Mouse (Mus musculus) heart, embryonic 10.5 days (tissue): ENCODE measurements at regions not wholly inside any gene's neighbourhood (a gene's known extent, or its start where the extent isn't known, plus 50 kb on each side); places are given as distances from the start of the nearest gene placed in this dataset.
"Not testable (repeated sequence)": the region's sequence is repeated elsewhere in the genome, so short reads cannot be mapped to it uniquely, and the experiment has no call there.

ENCODE experiments used
- DNase-seq: peaks from one replicate; pipeline ENCODE4 v3.0.0-alpha.2; 2017; ENCODE audit warnings: low spot score
- H3K27ac ChIP-seq: fragments of 300-500 bp; sonication (generic); 2 replicates; pipeline ENCODE4 v1.5.1; 2016; ENCODE audit warnings: mild to moderate bottlenecking
- H3K27me3 ChIP-seq: fragments of 300-500 bp; sonication (generic); 2 replicates; pipeline ENCODE4 v1.6.1; 2016; ENCODE audit warnings: mild to moderate bottlenecking; ENCODE audit not compliant: poor library complexity, insufficient read depth, severe bottlenecking
- H3K36me3 ChIP-seq: fragments of 300-500 bp; sonication (generic); 2 replicates; pipeline ENCODE4 v1.6.1; 2016; ENCODE audit warnings: mild to moderate bottlenecking, moderate library complexity
- H3K4me1 ChIP-seq: fragments of 300-500 bp; sonication (generic); 2 replicates; pipeline ENCODE4 v1.6.1; 2016; ENCODE audit warnings: mild to moderate bottlenecking
- H3K4me3 ChIP-seq: fragments of 300-500 bp; sonication (generic); 2 replicates; pipeline ENCODE4 v1.5.1; 2016; ENCODE audit warnings: mild to moderate bottlenecking, moderate library complexity
- H3K9me3 ChIP-seq: fragments of 300-500 bp; sonication (generic); 2 replicates; pipeline ENCODE4 v1.6.1; 2016; ENCODE audit warnings: mild to moderate bottlenecking, moderate library complexity
- WGBS: fragments of 180-500 bp; shearing (Covaris S2); methylation state at CpG from one replicate; pipeline ENCODE4 v1.1.7; 2016; 5-methylcytosine and 5-hydroxymethylcytosine counted together

DNA sequence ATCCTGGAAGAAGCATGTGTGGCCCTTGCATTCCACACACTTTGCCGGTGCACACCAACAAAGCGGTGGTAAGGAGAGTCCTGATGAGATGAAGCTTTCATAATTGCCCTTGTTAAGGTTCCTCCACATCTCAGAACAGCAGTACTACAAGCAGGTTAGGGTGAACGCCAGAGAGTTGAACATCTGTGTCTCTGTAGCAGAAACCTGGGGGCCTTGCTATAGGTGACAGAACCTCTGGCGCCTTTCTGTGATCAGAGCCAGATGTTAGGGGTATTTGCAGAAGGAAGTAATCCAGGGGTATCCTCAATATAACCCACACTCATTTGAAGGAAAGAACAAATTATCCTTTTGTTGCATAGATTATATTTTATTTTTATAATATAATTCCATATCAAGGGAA is 1850.1 kb downstream of the 9330182O14Rik start:
- H3K4me3 ChIP-seq = no peak overlapping the region
- H3K9me3 ChIP-seq = no peaks in the 10 kb centered on the region
- no peaks in the 10 kb centered on the region for H3K27me3 ChIP-seq
- 86% methylated on average over 4 of the region's 4 CpGs for WGBS
- no peaks in the 10 kb centered on the region for H3K36me3 ChIP-seq
- no peaks in the 10 kb centered on the region for H3K4me1 ChIP-seq
- H3K27ac ChIP-seq = no peak overlapping the region
- DNase-seq = no peak

GRCm38 (mm10) chr15:41986264-41986663 is 1852.1 kb downstream of the 9330182O14Rik start:
- WGBS = 69% methylated on average over 3 of the region's 3 CpGs
- Histone ChIP-seq H3K36me3 (no peaks in the 10 kb centered on the region), H3K27ac (no peak overlapping the region), H3K27me3 (no peaks in the 10 kb centered on the region), H3K9me3 (no peaks in the 10 kb centered on the region), H3K4me1 (no peaks in the 10 kb centered on the region), H3K4me3 (no peak overlapping the region)
- DNase-seq = no peak

GRCm38 (mm10) chr15:41989065-41989464 is 1854.9 kb downstream of the 9330182O14Rik start:
- H3K4me3 ChIP-seq = no peak overlapping the region
- no peaks in the 10 kb centered on the region for H3K9me3 ChIP-seq
- no peak overlapping the region for H3K27ac ChIP-seq
- H3K36me3 ChIP-seq = no peaks in the 10 kb centered on the region
- no peak for DNase-seq
- no peaks in the 10 kb centered on the region for H3K27me3 ChIP-seq
- WGBS = 60% methylated on average over 2 of the region's 2 CpGs
- no peaks in the 10 kb centered on the region for H3K4me1 ChIP-seq

DNA sequence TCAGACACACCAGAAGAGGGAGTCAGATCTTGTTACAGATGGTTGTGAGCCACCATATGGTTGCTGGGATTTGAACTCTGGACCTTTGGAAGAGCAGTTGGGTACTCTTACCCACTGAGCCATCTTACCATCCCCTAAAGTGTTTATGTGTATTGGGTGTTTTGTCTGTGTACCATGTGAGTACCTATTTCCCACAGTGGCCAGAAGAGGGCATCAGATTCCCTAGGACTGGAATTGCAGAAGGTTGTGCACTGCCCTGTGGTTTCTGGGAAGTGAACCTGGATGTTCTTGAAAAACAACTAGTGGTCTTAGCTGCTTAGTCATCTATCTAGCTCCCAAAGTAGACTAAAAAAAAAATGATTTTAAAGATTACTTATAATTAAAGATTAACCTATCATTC is 1857.7 kb downstream of the 9330182O14Rik start:
- Histone ChIP-seq H3K27me3 (no peaks in the 10 kb centered on the region), H3K4me3 (no peak overlapping the region), H3K9me3 (no peaks in the 10 kb centered on the region), H3K4me1 (no peaks in the 10 kb centered on the region), H3K36me3 (no peaks in the 10 kb centered on the region), H3K27ac (no peak overlapping the region)
- DNase-seq = no peak

DNA sequence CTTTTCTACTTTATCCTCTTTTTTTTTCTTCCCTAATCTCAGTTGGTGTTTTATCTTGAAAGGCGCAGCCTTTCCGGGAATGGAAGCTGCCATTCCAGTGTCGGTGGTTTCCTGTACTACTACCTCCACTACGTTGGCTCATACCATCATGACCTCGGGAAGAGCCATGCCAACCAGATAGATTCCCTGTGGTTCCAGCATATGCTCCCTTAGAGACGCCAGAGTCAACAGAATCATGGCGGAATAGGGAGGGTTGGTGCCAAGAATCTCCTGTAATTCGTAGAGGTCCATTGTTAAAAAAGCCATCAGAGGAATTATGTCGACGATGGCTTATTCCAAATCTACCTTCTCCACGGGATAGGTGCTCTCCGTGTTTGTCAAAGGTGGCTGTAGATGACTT is 1898.1 kb downstream of the 9330182O14Rik start:
- H3K27ac ChIP-seq, H3K36me3 ChIP-seq, H3K4me3 ChIP-seq, H3K27me3 ChIP-seq, DNase-seq, H3K4me1 ChIP-seq, H3K9me3 ChIP-seq: not testable (repeated sequence)
- 88% methylated on average over 12 of the region's 12 CpGs for WGBS

DNA sequence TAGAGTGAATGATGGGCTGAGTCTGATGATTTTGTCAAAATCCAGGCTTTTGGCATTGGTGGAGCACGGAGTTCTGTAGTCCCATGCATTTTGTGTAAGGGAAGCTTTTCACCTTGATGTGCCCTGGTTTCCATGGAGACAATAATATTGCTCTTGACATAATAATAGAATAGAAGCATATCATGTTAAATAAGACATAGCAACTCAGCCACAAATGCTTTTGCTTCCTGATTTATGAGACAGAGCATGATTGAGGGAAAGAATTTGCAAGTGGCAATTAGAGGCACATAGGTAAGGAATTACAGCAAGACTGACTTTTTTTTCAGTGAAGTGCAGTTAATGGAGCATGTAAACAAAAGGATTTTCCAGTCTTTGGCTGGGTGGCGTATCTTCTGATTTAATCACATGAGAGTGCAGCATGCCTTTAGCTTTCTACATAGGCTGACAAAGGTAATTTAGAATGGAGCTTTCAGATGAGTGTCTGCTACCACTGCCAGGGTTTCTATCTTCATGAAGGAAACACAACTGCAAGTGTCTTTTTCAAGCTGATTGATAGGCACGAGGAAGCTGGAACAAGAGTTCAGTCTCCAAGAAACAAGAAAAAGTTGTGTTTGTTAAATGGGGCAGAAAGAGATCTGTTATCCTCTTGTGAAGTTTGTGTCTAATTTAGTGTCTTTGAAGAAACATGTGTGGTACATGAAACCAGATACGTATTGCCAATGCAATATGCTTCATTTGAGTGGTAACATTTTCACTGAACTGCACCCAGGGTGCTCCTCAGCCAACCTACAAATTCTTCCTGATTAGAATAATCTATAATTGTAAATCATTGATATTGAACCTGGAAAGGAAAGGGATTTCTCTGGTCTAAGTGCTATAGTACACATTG is 1913.2 kb downstream of the 9330182O14Rik start:
- DNase-seq = no peak
- Histone ChIP-seq H3K9me3 (no peaks in the 10 kb centered on the region), H3K36me3 (no peaks in the 10 kb centered on the region), H3K4me3 (no peak overlapping the region), H3K27ac (no peak overlapping the region), H3K27me3 (no peaks in the 10 kb centered on the region), H3K4me1 (no peaks in the 10 kb centered on the region)
- 67% methylated on average over 4 of the region's 4 CpGs for WGBS

DNA sequence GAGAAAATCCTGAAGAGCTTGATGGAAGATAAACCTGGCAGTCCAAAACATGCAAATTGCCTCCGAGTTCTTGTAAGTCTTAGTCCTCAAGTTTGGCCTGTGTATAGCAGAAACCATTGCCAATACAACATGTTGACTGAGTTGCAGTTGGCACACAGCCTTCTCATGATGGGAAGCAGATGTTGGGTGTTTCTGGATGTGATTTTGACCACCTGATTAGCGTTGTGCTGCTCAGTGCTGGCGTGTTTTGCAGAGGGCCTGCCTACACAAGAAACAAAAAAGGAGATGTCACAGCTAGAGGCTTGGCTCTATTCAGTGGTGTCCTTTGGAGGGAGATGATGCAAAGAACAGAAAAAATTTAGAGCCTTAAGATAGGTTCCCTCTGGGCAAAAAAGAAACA is 1922.6 kb downstream of the 9330182O14Rik start:
- no peak for DNase-seq
- Histone ChIP-seq H3K4me3 (no peak overlapping the region), H3K36me3 (no peaks in the 10 kb centered on the region), H3K9me3 (no peaks in the 10 kb centered on the region), H3K27ac (no peak overlapping the region), H3K27me3 (no peaks in the 10 kb centered on the region), H3K4me1 (no peaks in the 10 kb centered on the region)
- WGBS = 54% methylated on average over 3 of the region's 3 CpGs

- DNase-seq = no peak
- H3K36me3 ChIP-seq = no peaks in the 10 kb centered on the region
- no peak overlapping the region for H3K4me3 ChIP-seq
- H3K9me3 ChIP-seq = no peaks in the 10 kb centered on the region
- 84% methylated on average over 5 of the region's 5 CpGs for WGBS
- no peak overlapping the region for H3K27ac ChIP-seq
- H3K27me3 ChIP-seq = no peaks in the 10 kb centered on the region
- no peaks in the 10 kb centered on the region for H3K4me1 ChIP-seq
Observed at GRCm38 (mm10) chr15:42068207-42068831, 1934.2 kb downstream of the 9330182O14Rik start.

GRCm38 (mm10) chr15:42069072-42069471 is 1934.9 kb downstream of the 9330182O14Rik start:
- WGBS = 85% methylated on average over 3 of the region's 3 CpGs
- Histone ChIP-seq H3K9me3 (no peaks in the 10 kb centered on the region), H3K27me3 (no peaks in the 10 kb centered on the region), H3K27ac (no peak overlapping the region), H3K36me3 (no peaks in the 10 kb centered on the region), H3K4me3 (no peak overlapping the region), H3K4me1 (no peaks in the 10 kb centered on the region)
- DNase-seq = no peak

GRCm38 (mm10) chr15:42073486-42073885 is 1939.3 kb downstream of the 9330182O14Rik start:
- no peaks in the 10 kb centered on the region for H3K4me1 ChIP-seq
- no peak for DNase-seq
- no peaks in the 10 kb centered on the region for H3K9me3 ChIP-seq
- H3K27me3 ChIP-seq = no peaks in the 10 kb centered on the region
- H3K4me3 ChIP-seq = no peak overlapping the region
- H3K36me3 ChIP-seq = no peaks in the 10 kb centered on the region
- H3K27ac ChIP-seq = no peak overlapping the region

GRCm38 (mm10) chr15:42082436-42082835 is 1948.3 kb downstream of the 9330182O14Rik start:
- Histone ChIP-seq H3K36me3 (no peaks in the 10 kb centered on the region), H3K4me3 (no peak overlapping the region), H3K4me1 (no peaks in the 10 kb centered on the region), H3K27ac (no peak overlapping the region), H3K27me3 (no peaks in the 10 kb centered on the region), H3K9me3 (no peaks in the 10 kb centered on the region)
- 92% methylated on average over 2 of the region's 2 CpGs for WGBS
- DNase-seq = no peak

DNA sequence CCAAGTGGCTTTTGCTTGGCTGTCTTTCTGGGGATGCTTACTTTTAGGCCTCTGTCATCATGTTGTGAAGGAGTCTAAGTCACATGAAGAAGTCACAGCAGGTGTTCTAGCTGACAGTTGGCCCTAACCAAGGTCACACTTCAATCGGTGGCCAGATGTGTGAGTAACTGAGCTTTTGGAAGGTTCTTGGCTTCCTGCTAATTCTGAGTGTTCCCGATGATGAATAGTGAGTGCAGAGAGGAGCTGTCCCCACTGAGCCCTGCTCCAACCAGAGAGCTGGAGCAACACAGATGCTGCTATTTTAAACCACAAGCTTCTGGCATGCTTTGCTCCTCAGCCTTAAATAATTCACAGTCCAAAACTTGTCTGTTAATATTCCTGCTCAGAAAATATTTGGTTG is 1966.6 kb downstream of the 9330182O14Rik start:
- Histone ChIP-seq H3K4me1 (no peaks in the 10 kb centered on the region), H3K27me3 (no peaks in the 10 kb centered on the region), H3K4me3 (no peak overlapping the region), H3K9me3 (no peaks in the 10 kb centered on the region), H3K27ac (no peak overlapping the region), H3K36me3 (no peaks in the 10 kb centered on the region)
- 35% methylated on average over 2 of the region's 2 CpGs for whole genome bisulfite sequencing
- no peak for DNase-seq

- DNase-seq = no peak
- 66% methylated on average over 2 of the region's 2 CpGs for WGBS
- H3K4me3 ChIP-seq = no peak overlapping the region
- no peaks in the 10 kb centered on the region for H3K4me1 ChIP-seq
- no peaks in the 10 kb centered on the region for H3K27me3 ChIP-seq
- H3K9me3 ChIP-seq = no peaks in the 10 kb centered on the region
- no peak overlapping the region for H3K27ac ChIP-seq
- no peaks in the 10 kb centered on the region for H3K36me3 ChIP-seq
Observed at GRCm38 (mm10) chr15:42104816-42105215, 1970.7 kb downstream of the 9330182O14Rik start.
